Mouse (Mus musculus): ENCODE data around the gene Sv2b.

Sv2b gene

GRCm38 (mm10) chr7:75290554-75290953 is 18.5 kb downstream of the Sv2b start:
- no peak for DNase-seq

DNA sequence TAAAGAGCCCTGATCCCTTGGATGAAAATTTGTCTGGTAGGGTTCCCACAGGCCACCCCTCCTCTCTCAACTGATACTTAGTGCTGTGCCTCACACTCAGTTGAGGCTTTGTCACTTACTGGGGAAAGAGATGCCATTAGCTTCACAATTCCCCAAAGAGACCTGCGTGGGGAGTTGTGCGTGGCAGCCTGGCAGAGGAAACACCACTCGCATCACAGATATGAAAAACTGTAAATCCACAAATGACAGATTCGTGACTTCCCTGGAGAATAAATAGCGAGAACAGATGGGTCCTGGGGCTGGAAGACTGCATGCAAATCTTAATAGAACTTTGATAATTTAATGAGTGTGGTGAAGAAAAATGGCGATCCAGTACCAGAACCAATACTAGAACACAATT is 21.8 kb downstream of the Sv2b start:
- no peak for DNase-seq

GRCm38 (mm10) chr7:75282951-75283350 is 26.1 kb downstream of the Sv2b start:
- no peak for DNase-seq

- no peak for DNase-seq
These were observed 26.9 kb downstream of the Sv2b start for GRCm38 (mm10) chr7:75282080-75282650.

DNA sequence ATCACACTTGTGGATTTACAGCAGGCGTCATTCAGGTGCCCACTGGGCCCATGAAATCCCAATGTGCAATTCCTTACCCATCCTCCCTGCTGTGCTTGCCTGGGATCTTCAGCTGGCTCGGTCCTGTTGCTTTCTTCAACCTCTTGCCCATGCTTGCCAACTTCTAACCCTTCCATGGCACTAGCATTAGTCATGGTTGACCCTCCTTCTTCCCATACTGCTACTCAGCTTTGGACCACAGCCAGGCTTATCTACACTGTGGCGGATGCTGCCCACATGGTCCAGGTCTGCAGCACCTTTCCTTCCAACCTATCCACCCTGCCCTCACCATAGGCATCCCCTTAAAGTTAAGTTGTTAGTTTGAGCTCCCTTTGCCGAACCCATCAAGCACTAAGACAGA is 28.0 kb downstream of the Sv2b start:
- DNase-seq, result no peak

DNA sequence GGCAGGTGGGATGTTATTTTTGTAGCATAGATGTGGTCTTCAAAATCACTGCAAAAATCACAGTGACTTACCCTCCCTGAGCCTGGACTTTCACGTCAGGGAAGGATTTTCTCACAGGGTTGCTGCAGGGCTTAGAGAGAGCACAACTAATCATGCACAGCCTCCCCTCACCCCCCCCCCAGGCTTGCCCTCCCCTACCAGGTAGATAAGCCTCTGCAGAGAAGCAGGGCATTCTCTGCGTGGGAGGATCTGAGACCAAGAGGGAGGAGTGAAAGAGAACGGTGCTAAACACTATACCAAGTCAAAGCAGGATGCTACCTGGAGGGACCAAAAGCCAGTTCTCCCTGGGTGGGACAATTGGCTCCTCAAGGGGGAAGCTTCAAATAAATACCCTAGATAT is 31.2 kb downstream of the Sv2b start:
- no peak for DNase-seq

DNA sequence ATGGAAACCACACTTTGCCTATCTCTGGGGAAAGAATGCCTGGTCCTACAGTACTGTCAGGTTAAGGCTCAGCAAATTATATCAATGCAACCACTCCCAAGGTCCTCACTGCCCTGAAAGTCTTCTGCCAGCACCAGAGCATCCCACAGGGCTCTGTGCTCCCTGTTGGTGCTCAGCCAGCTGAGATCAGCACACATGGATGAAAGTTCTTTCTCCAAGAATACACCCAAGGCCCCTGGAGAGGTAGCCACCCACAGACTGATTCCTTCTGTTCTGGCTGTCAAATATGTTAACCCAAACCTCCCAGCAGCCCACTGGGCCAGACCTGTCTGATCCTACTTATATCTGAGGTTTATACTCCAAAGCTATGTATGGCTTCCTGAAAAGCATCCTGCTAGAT is 32.3 kb downstream of the Sv2b start:
- no peak for DNase-seq

DNA sequence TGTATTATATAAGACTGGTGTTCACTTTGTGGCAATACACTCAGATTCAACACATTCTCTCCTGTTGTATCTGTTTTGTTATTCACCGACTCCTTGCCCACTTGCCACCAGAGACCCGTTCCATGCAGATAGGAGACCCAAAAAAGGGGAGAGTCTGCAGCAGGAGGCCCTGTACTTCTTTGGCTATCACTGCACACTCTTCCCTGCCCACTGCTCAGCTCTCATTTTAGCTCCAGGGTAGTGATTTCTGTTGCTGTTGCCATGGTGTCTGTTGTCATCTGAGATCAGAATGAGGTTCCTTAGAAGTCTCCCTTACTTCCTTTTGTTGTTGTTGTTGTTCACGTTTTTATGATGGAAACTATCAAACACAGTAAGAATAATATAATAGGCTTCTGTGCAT is 34.5 kb downstream of the Sv2b start:
- no peak for DNase-seq

DNA sequence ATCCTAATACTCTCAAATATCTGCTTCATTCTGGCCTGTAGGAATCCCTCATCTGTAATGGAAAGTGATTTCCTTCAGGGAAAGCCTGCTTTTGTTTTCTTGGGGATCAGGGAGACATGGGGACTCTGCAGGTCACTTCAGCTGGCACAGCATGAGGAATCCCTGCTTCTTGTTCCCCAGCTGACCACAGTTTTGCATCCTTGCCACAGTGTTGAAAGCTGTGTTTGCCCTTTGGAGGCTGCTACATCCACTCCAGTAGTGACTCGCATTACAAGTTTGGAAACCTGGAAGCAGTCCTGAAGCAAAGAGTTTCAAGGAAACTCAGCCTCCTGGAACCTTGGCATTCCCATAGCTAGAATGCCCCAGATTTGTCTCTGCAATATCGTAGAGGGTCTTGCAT is 35.4 kb downstream of the Sv2b start:
- DNase-seq, result no peak

- DNase-seq, result no peak
These were observed 37.1 kb downstream of the Sv2b start for GRCm38 (mm10) chr7:75271921-75272381.

GRCm38 (mm10) chr7:75271306-75271705 is 37.8 kb downstream of the Sv2b start:
- DNase-seq, result no peak

DNA sequence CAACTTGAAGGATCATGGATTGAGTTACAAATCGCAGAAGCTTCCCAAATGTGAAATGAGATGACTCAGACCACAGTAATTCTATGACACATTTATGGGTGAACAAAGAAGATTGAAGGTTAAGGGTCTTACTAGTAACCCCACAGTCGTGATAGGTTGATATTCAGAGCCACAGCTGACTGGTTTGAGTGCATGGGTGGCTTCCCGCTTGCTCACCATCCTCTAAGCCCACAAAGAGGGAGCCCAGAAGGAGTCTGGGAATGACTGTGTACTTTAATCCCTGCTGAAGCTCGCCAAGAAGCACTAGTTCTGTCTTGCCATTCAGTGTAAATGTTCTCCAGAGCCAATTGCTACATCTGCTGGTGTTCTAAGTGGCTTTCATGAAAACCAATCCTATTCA is 41.8 kb downstream of the Sv2b start:
- no peak for DNase-seq

- no peak for DNase-seq
These were observed 43.8 kb downstream of the Sv2b start for GRCm38 (mm10) chr7:75265241-75265640.

- no peak for DNase-seq
These were observed 49.1 kb downstream of the Sv2b start for GRCm38 (mm10) chr7:75259945-75260344.

GRCm38 (mm10) chr7:75253611-75254250 is 55.3 kb downstream of the Sv2b start:
- DNase-seq, result no peak

DNA sequence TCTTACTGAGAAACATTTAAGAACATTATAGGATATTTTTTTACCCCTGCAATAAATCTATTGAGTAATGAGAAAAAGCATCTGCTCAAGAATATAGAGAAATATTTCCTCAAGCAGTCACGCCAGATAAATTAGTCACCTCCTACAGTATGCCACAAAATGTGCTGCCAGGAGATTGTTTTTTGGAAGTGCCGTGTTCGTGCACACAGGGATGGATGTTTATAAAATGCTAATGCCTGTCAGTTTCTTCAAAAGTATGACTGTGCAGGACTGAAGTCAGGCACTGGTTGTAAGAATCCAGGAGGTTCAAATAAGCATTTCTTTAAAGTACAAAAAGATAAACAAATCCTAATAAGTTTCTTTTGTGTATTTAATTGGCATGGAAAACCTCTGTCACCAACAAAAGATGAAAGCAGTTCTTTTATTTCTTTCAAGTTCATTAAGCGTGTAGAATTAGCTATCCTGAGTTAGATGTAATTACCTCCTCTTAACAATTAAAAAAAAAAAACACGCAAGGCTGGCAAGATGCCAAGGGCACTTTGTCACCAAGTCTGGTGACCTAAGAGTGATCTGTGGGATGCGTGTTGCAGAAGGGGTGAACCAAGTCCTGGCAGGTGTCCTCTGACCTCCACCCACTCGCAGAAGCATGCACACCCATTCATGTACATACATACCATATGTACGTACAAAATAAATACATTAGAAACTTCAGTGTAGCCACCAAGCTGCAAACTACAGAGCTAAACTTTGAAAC is 68.1 kb downstream of the Sv2b start:
- no peak for DNase-seq

- DNase-seq, result no peak
These were observed 72.7 kb downstream of the Sv2b start for GRCm38 (mm10) chr7:75236386-75236785.

DNA sequence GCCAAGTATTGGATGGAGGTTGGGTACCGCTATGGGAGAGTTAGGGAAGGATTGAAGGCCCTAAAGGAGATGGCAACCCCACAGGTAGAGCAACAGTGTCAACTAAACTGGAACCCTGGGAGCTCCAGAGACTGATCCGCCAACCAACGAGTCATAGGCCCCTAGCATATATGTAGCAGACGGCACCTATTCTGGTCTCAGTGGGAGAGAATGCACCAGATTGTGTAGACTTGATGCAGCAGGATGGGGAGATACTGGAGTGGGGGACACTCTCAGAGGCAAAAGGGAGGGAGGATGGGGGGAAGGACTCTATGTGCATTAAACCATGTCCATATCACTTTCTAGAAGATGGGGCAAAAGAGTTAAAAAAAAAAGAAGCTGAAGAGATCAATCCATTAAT is 84.9 kb downstream of the Sv2b start:
- no peak for DNase-seq

- no peak for DNase-seq
These were observed 86.2 kb downstream of the Sv2b start for GRCm38 (mm10) chr7:75222704-75223431.

DNA sequence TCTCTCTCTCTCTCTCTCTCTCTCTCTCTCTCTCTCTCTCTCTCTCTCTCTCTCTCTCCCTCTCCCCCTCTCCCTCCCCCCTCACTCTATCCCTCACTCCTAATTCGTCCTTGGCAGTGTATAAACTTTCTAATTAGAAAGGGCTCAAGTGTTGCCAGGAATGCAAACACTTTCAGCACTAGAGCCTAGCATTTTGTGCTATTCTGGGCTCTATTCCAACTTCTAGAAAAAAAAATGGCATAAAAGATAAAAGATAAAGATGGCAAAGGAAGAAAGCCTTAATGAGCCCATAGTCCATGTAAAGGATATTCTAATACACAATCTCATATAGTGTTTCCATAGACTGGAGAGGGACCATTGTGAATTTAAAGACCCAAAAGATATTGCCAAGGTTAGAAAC is 88.3 kb downstream of the Sv2b start:
- no peak for DNase-seq

DNA sequence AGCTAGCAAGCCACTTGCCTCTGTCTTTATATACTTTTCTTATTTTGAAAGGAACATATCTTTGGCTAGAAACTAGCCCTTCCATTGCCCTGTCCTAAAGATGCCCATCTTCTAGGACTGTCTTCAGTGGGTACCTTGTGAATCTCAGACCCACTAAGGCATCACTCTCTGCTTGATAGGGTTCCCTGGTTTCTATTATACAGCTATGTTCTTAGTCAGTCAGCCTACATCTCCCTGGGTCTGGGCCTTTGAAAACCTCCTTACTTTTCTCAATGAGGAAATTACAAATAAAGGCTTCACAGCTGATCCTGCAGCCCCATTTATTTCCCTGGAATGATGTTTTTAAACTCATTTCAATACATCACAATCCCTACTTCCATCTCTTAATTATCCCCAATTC is 88.8 kb downstream of the Sv2b start:
- no peak for DNase-seq

- no peak for DNase-seq
These were observed 92.9 kb downstream of the Sv2b start for GRCm38 (mm10) chr7:75216180-75216579.

GRCm38 (mm10) chr7:75209221-75209641 is 99.8 kb downstream of the Sv2b start:
- DNase-seq, result peak; percentile 22

Measured in embryo, embryonic 11 days (tissue).